Mouse (Mus musculus): ENCODE measurements around the gene Acta2.

DNA sequence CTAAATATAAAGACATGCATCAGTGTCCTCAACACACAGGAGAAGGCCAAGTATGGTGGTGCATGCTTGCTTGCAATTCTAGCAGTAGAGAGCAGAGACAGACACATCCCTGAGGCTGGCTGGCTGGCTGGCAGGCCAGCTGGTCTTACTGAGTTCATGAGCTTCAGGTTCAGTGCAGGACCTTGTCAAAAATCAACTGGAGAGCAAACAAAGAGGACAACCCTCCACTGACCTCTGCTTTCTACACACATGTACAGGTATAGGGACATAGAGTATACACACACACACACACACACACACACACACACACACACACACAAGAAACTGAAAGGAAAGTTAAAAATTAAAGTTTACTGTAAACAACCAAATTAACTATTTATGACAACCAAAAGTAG, 42.1 kb downstream of the Acta2 start:
- no peak for TF ChIP-seq CTCF (IDR thresholded peaks at IDR 0.05; ENCODE audit: low read depth)
- no peak for TF ChIP-seq EP300 (optimal IDR thresholded peaks at IDR 0.05)
